Mouse (Mus musculus) ovary, postnatal 36 days (tissue): Measurements from ENCODE around the gene Hipk1.

Experiments
- DNase-seq: peaks from one replicate; pipeline ENCODE4 v3.0.0; 2022; ENCODE audit warnings: low spot score, mixed read lengths

Hipk1 gene

DNA sequence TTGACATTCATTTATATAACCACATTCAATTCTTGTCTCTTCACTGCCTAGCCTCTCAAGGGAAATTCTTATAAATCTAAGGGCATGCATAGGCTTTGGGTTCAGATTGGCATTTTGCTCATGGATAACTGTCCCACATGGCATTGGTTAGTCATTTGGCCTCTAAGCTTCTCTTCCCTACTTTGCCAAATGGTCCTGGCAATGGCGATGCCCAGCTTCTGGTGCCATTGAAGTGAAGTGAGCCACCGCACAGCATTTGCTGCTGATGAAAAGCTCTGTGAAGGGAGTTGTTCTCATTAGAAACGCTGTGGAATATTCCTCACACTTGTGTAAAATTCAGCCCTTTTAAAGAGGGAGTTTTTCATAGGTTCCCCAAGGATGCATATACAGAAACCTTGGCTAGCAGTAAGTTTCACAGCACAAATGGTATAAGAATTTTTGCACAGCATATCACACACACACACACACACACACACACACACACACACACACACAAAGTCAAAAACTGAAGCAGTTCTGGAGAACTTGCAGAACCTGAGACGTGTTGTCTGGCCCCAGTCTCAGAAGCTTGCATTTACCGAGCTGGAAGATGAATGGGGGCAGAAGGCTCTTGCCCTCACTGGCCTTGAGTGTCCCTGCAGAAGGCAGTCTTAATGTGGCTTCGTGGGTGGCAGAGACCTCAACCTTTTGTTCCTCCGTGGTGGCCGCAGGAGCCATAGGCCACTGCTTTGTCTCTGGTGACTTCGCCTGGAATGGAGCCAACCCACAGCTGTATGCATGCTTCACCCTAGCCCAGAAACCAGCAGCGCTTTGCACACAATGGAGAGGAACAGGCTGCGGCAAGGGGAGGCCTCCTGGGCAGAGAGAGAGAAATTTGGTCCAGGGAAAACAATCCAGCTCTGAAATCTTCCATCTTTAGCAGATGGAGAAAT is 75.3 kb downstream of the Hipk1 start:
- peak; percentile 22 for DNase-seq

DNA sequence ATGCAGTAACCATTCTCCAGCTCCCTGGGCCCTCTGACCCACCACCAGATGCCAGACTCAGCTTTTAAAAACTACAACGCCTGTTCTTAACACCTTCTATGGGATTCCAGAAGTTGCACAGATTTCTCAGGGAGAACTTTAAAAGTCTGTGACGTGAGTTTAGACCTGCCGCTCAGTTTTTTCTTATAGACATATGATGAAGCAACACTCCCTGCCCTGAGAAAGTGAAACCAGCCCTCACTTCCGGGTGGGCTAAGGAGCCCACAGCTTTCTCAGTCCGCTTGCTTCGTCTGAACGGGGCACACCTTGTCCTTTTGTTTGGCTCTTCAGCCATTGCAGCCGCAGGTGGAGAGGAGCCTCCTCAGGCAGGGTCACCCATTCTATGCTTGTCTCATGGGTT is 76.4 kb downstream of the Hipk1 start:
- DNase-seq: no peak

GRCm38 (mm10) chr3:103714236-103714875 is 77.0 kb downstream of the Hipk1 start:
- no peak for DNase-seq

GRCm38 (mm10) chr3:103712196-103712595 is 79.2 kb downstream of the Hipk1 start:
- no peak for DNase-seq

GRCm38 (mm10) chr3:103709470-103710040 is 81.8 kb downstream of the Hipk1 start:
- DNase-seq: no peak

DNA sequence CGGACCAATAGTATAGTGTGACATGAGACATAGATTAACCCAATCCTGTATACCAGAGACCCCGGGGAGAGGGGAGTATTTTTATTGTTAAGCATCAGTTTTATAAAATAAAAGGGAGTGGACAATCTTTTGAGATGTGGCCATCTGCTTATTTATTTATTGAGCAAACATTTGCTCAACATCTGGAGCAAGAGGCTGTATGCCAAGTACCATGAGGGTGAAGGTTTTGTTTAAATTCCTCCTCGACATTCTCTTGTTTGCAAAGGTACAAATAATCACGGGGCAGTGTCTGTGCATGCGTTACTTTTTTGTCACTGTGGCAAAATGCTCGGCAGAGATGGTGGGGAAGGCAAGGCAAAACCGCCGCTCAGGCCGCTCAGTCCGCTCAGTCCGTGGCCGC is 85.9 kb downstream of the Hipk1 start:
- DNase-seq: no peak

DNA sequence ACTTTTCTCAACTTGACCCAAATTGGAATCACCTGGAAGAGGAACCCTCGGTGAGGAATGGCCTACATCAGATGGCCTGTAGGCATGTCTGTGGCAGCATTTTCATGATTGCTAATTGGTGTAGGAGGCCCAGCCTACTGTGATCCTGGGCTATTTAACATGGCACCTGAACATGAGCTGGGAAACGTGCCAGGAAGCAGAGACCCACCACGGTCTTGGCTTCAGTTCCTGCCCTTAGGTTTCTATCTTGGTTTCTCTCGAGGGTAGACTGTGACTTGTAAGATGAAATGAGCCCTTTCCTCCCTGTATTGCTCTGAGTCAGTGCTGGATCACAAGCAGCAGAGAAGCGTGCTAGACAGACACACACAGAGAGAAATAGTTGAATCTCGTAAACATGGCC is 86.7 kb downstream of the Hipk1 start:
- no peak for DNase-seq

DNA sequence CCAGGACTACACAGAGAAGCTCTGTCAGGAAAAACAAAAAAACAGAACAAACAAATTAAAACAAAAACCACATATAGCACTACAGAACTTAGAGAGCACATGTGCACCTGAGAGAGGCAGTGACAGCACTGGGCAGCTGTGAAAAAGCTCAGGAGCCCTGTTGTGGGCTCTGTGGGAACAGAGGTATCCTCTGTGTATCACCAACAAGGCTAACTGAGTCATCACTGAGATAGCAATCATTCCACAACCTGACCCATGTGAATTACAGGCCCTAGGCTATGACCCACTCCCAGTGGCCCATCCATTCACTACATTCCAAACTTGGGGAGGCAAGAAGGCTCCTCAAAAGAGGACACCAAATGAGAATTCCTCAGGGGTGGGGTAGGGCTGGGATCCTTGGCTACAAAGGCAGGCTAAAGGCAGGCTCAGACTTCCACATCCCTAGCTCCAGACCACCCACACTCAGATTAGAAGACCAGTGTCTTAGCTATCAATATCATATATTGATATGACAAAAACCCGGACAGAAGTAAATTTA is 94.9 kb downstream of the Hipk1 start:
- no peak for DNase-seq

DNA sequence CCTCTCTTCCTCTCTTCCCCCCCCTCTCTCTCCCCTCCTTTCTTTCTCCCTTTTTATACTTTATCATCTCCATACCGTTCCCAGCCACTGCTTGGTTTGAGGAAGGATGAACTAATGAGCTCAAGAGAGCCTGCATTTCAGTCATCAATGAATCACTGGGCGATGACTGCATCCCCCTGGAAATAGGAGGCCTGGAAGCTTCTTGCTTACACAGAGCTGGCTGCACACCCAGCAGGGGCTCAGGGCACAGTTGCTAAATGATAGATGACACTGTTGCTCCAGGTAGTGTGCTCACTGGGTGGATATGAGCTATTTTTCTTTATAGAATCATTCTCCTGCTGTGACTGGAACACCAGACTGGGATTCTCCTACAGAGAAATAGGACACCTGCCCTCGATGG is 95.8 kb downstream of the Hipk1 start:
- DNase-seq: no peak

- no peak for DNase-seq
These were observed 100.9 kb downstream of the Hipk1 start for GRCm38 (mm10) chr3:103690506-103690905.
